Mouse (Mus musculus): Measurements from ENCODE around the gene Cfap44. TPM values are rescaled to one million over a fixed set of nuclear protein-coding genes. Genes with fewer than 3 reads are reported as not detected.

Cfap44 gene
- polyA plus RNA-seq (2015; fragmentation: Nextera tagmentation; extraction: Ambion mirVana): 4.7 and 6.8 TPM in 2 replicates

- WGBS: under 1% methylated on average over 17 of the region's 17 CpGs
- H3K9me3 ChIP-seq (ENCODE audit: low read length): no peaks in the 10 kb centered on the region
- H3K4me2 ChIP-seq (replicated peaks; ENCODE audit: low read depth, low read length): peak within 1 kb of the TSS; percentile 46
- no peaks in the 10 kb centered on the region for H3K27me3 ChIP-seq (replicated peaks; ENCODE audit: insufficient read depth, low read length)
- H3K36me3 ChIP-seq (ENCODE audit: insufficient read depth, low read length): no peaks in the 10 kb centered on the region; the same call in 1 of the 2 replicates
- peak; percentile 88 for ATAC-seq
- TF ChIP-seq EP300 (IDR thresholded peaks at IDR 0.05) (no peak), CTCF (IDR thresholded peaks at IDR 0.05) (peak; percentile 34; the same call in 1 of the 2 replicates)
- no peak within 1 kb of the TSS for H3K4me3 ChIP-seq (ENCODE audit: low read depth, low read length)
- H3K27ac ChIP-seq (ENCODE audit: low read length): peak within 1 kb of the TSS; percentile 32; the same call in 1 of the 2 replicates
- 0 out of 2 replicates have a peak, but pooled peaks cover 3% of the 10 kb centered on the region for H3K4me1 ChIP-seq (ENCODE audit: insufficient read depth, low read depth, low read length)
- DNase-seq (ENCODE audit: low spot score): peak; percentile 95
- H3K9ac ChIP-seq (replicated peaks; ENCODE audit: low read depth): no peak within 1 kb of the TSS
Measured at GRCm38 (mm10) chr16:44394577-44395243, at the start of gene Cfap44. TSS of gene Cfap44 (plus strand) at chr16:44394796.

- peak; percentile 99 for ATAC-seq
- no peaks in the 10 kb centered on the region for H3K4me1 ChIP-seq (ENCODE audit: insufficient read depth, low read depth, low read length)
- peak within 1 kb of the TSS; percentile 62 for H3K9ac ChIP-seq (replicated peaks; ENCODE audit: low read depth)
- peak; percentile 96 for DNase-seq (ENCODE audit: low spot score)
- H3K27me3 ChIP-seq (replicated peaks; ENCODE audit: insufficient read depth, low read length): no peaks in the 10 kb centered on the region
- peak within 1 kb of the TSS; percentile 79 for H3K4me3 ChIP-seq (ENCODE audit: low read depth, low read length)
- peak within 1 kb of the TSS; percentile 96 for H3K27ac ChIP-seq (ENCODE audit: low read length)
- TF ChIP-seq CTCF (IDR thresholded peaks at IDR 0.05): peak; percentile 74
- TF ChIP-seq EP300 (IDR thresholded peaks at IDR 0.05): no peak; the same call in 1 of the 2 replicates
- H3K9me3 ChIP-seq (ENCODE audit: low read length): no peaks in the 10 kb centered on the region
- under 1% methylated on average over 64 of the region's 67 CpGs for WGBS
- H3K36me3 ChIP-seq (ENCODE audit: insufficient read depth, low read length): no peaks in the 10 kb centered on the region
- peak within 1 kb of the TSS; percentile 60 for H3K4me2 ChIP-seq (replicated peaks; ENCODE audit: low read depth, low read length)
Measured at GRCm38 (mm10) chr16:44347071-44347901, 47.3 kb upstream of the Cfap44 start, which contains the start of gene Spice1. TSS of gene Spice1 (plus strand) at chr16:44347121.

GRCm38 (mm10) chr16:44349801-44350397, 44.7 kb upstream of the Cfap44 start:
- TF ChIP-seq EP300 (IDR thresholded peaks at IDR 0.05) (no peak), CTCF (IDR thresholded peaks at IDR 0.05) (no peak)
- Histone ChIP-seq H3K27ac (ENCODE audit: low read length) (no peak overlapping the region), H3K9ac (replicated peaks; ENCODE audit: low read depth) (no peak overlapping the region), H3K4me3 (ENCODE audit: low read depth, low read length) (no peak overlapping the region), H3K4me1 (ENCODE audit: insufficient read depth, low read depth, low read length) (no peaks in the 10 kb centered on the region), H3K9me3 (ENCODE audit: low read length) (no peaks in the 10 kb centered on the region), H3K27me3 (replicated peaks; ENCODE audit: insufficient read depth, low read length) (no peaks in the 10 kb centered on the region), H3K36me3 (ENCODE audit: insufficient read depth, low read length) (no peaks in the 10 kb centered on the region), H3K4me2 (replicated peaks; ENCODE audit: low read depth, low read length) (no peak overlapping the region)
- DNase-seq (ENCODE audit: low spot score) (no peak), ATAC-seq (no peak)
- 69% methylated on average over 4 of the region's 4 CpGs for WGBS

GRCm38 (mm10) chr16:44356291-44356690, 38.3 kb upstream of the Cfap44 start:
- no peaks in the 10 kb centered on the region for H3K9me3 ChIP-seq (ENCODE audit: low read length)
- H3K4me2 ChIP-seq (replicated peaks; ENCODE audit: low read depth, low read length): no peak overlapping the region
- H3K27ac ChIP-seq (ENCODE audit: low read length): no peak overlapping the region
- WGBS: 60% methylated on average over 7 of the region's 7 CpGs
- H3K9ac ChIP-seq (replicated peaks; ENCODE audit: low read depth): no peak overlapping the region
- no peaks in the 10 kb centered on the region for H3K27me3 ChIP-seq (replicated peaks; ENCODE audit: insufficient read depth, low read length)
- ATAC-seq (no peak), DNase-seq (ENCODE audit: low spot score) (no peak)
- no peaks in the 10 kb centered on the region for H3K36me3 ChIP-seq (ENCODE audit: insufficient read depth, low read length)
- no peak overlapping the region for H3K4me3 ChIP-seq (ENCODE audit: low read depth, low read length)
- no peaks in the 10 kb centered on the region for H3K4me1 ChIP-seq (ENCODE audit: insufficient read depth, low read depth, low read length)
- TF ChIP-seq CTCF (IDR thresholded peaks at IDR 0.05) (no peak), EP300 (IDR thresholded peaks at IDR 0.05) (no peak)

GRCm38 (mm10) chr16:44357571-44358268, 36.9 kb upstream of the Cfap44 start:
- Histone ChIP-seq H3K4me2 (replicated peaks; ENCODE audit: low read depth, low read length) (no peak overlapping the region), H3K4me3 (ENCODE audit: low read depth, low read length) (no peak overlapping the region), H3K27ac (ENCODE audit: low read length) (no peak overlapping the region), H3K36me3 (ENCODE audit: insufficient read depth, low read length) (no peaks in the 10 kb centered on the region), H3K9me3 (ENCODE audit: low read length) (no peaks in the 10 kb centered on the region), H3K27me3 (replicated peaks; ENCODE audit: insufficient read depth, low read length) (no peaks in the 10 kb centered on the region), H3K4me1 (ENCODE audit: insufficient read depth, low read depth, low read length) (no peaks in the 10 kb centered on the region), H3K9ac (replicated peaks; ENCODE audit: low read depth) (no peak overlapping the region)
- DNase-seq (ENCODE audit: low spot score) (peak; percentile 84), ATAC-seq (peak; percentile 96)
- WGBS: 73% methylated on average over 4 of the region's 4 CpGs
- TF ChIP-seq EP300 (IDR thresholded peaks at IDR 0.05): peak; percentile 67
- no peak for TF ChIP-seq CTCF (IDR thresholded peaks at IDR 0.05)
